Mouse (Mus musculus): Measurements from ENCODE around the gene Stpg3. TPM values are rescaled to one million over a fixed set of nuclear protein-coding genes. Genes with fewer than 3 reads are reported as not detected.
A peak's percentile ranks its signal among the peaks of the same experiment; 100 is the strongest.

Stpg3 gene
- total and polyA plus RNA-seq, 2 experiments from 2014 or later, result not detected

GRCm38 (mm10) chr2:25228995-25229530 is 14.6 kb upstream of the Stpg3 start:
- no peak overlapping the region for H3K4me3 ChIP-seq (ENCODE audit: low read length)
- TF ChIP-seq CTCF (IDR thresholded peaks at IDR 0.05; ENCODE audit: low read depth), result no peak
- H3K9ac ChIP-seq (replicated peaks; ENCODE audit: low read length), result no peak overlapping the region
- no peak overlapping the region for H3K4me2 ChIP-seq (ENCODE audit: low read depth, low read length)
- ATAC-seq (no peak), DNase-seq (ENCODE audit: low spot score) (no peak)
- no peaks in the 10 kb centered on the region for H3K36me3 ChIP-seq (ENCODE audit: insufficient read depth, low read length)
- no peaks in the 10 kb centered on the region for H3K9me3 ChIP-seq (ENCODE audit: low read length)
- WGBS, result 68% methylated on average over 6 of the region's 6 CpGs
- no peaks in the 10 kb centered on the region for H3K27me3 ChIP-seq (ENCODE audit: insufficient read depth, low read length)
- H3K4me1 ChIP-seq (ENCODE audit: insufficient read depth, low read length), result peaks cover 13% of the 10 kb centered on the region; the same call in 1 of the 2 replicates
- H3K27ac ChIP-seq, result peak overlapping the region; percentile 81

- peak; percentile 67 for ATAC-seq
- 0% methylated on average over 7 of the region's 7 CpGs for WGBS
These were observed 14.0 kb upstream of the Stpg3 start for GRCm38 (mm10) chr2:25228431-25228889.

GRCm38 (mm10) chr2:25227406-25227805 is 13.0 kb upstream of the Stpg3 start:
- Histone ChIP-seq H3K9me3 (ENCODE audit: low read length) (no peaks in the 10 kb centered on the region), H3K4me3 (ENCODE audit: low read length) (no peak overlapping the region), H3K4me1 (ENCODE audit: insufficient read depth, low read length) (peaks cover 19% of the 10 kb centered on the region), H3K36me3 (ENCODE audit: insufficient read depth, low read length) (no peaks in the 10 kb centered on the region), H3K27ac (no peak overlapping the region), H3K27me3 (ENCODE audit: insufficient read depth, low read length) (no peaks in the 10 kb centered on the region), H3K4me2 (ENCODE audit: low read depth, low read length) (no peak overlapping the region), H3K9ac (replicated peaks; ENCODE audit: low read length) (no peak overlapping the region)
- DNase-seq (ENCODE audit: low spot score) (no peak), ATAC-seq (no peak)
- 92% methylated on average over 4 of the region's 4 CpGs for WGBS
- no peak for TF ChIP-seq CTCF (IDR thresholded peaks at IDR 0.05; ENCODE audit: low read depth)

More at GRCm38 (mm10) chr2:25228431-25228889, 14.0 kb upstream of the Stpg3 start:
- Histone ChIP-seq H3K27ac (peak overlapping the region; percentile 81), H3K4me3 (ENCODE audit: low read length) (peak overlapping the region; percentile 15; the same call in 1 of the 2 replicates), H3K4me1 (ENCODE audit: insufficient read depth, low read length) (peaks cover 17% of the 10 kb centered on the region; the same call in 1 of the 2 replicates), H3K4me2 (ENCODE audit: low read depth, low read length) (peak overlapping the region; percentile 42), H3K9ac (replicated peaks; ENCODE audit: low read length) (peak overlapping the region; percentile 38; the same call in 1 of the 2 replicates), H3K36me3 (ENCODE audit: insufficient read depth, low read length) (no peaks in the 10 kb centered on the region), H3K27me3 (ENCODE audit: insufficient read depth, low read length) (no peaks in the 10 kb centered on the region), H3K9me3 (ENCODE audit: low read length) (no peaks in the 10 kb centered on the region)
- TF ChIP-seq CTCF (IDR thresholded peaks at IDR 0.05; ENCODE audit: low read depth), result peak; percentile 79
- peak; percentile 92 for DNase-seq (ENCODE audit: low spot score)

- Histone ChIP-seq H3K4me3 (ENCODE audit: low read length) (no peak overlapping the region), H3K9ac (replicated peaks; ENCODE audit: low read length) (no peak overlapping the region), H3K9me3 (ENCODE audit: low read length) (no peaks in the 10 kb centered on the region), H3K27me3 (ENCODE audit: insufficient read depth, low read length) (no peaks in the 10 kb centered on the region), H3K4me2 (ENCODE audit: low read depth, low read length) (no peak overlapping the region), H3K27ac (no peak overlapping the region), H3K4me1 (ENCODE audit: insufficient read depth, low read length) (peaks cover 19% of the 10 kb centered on the region), H3K36me3 (ENCODE audit: insufficient read depth, low read length) (no peaks in the 10 kb centered on the region)
- TF ChIP-seq CTCF (IDR thresholded peaks at IDR 0.05; ENCODE audit: low read depth), result no peak
- peak; percentile 21 for DNase-seq (ENCODE audit: low spot score)
- WGBS, result 79% methylated on average over 5 of the region's 5 CpGs
- no peak for ATAC-seq
These were observed 12.4 kb upstream of the Stpg3 start for GRCm38 (mm10) chr2:25226864-25227263.

- Histone ChIP-seq H3K9me3 (ENCODE audit: low read length) (no peaks in the 10 kb centered on the region), H3K27me3 (ENCODE audit: insufficient read depth, low read length) (no peaks in the 10 kb centered on the region), H3K9ac (replicated peaks; ENCODE audit: low read length) (no peak overlapping the region), H3K27ac (peak overlapping the region; percentile 97), H3K4me3 (ENCODE audit: low read length) (no peak overlapping the region; the same call in 1 of the 2 replicates), H3K4me2 (ENCODE audit: low read depth, low read length) (peak overlapping the region; percentile 57; the same call in 1 of the 2 replicates), H3K4me1 (ENCODE audit: insufficient read depth, low read length) (peaks cover 19% of the 10 kb centered on the region), H3K36me3 (ENCODE audit: insufficient read depth, low read length) (no peaks in the 10 kb centered on the region)
- 66% methylated on average over 8 of the region's 8 CpGs for WGBS
- DNase-seq (ENCODE audit: low spot score), result no peak
- no peak for ATAC-seq
- TF ChIP-seq CTCF (IDR thresholded peaks at IDR 0.05; ENCODE audit: low read depth), result no peak
These were observed 11.5 kb upstream of the Stpg3 start for GRCm38 (mm10) chr2:25225811-25226379.

- Histone ChIP-seq H3K36me3 (ENCODE audit: insufficient read depth, low read length) (no peaks in the 10 kb centered on the region), H3K4me2 (ENCODE audit: low read depth, low read length) (peak overlapping the region; percentile 57), H3K4me3 (ENCODE audit: low read length) (peak overlapping the region; percentile 80), H3K9me3 (ENCODE audit: low read length) (no peaks in the 10 kb centered on the region), H3K27me3 (ENCODE audit: insufficient read depth, low read length) (no peaks in the 10 kb centered on the region), H3K9ac (replicated peaks; ENCODE audit: low read length) (peak overlapping the region; percentile 68), H3K27ac (peak overlapping the region; percentile 97), H3K4me1 (ENCODE audit: insufficient read depth, low read length) (peaks cover 19% of the 10 kb centered on the region)
- ATAC-seq (peak; percentile 97), DNase-seq (ENCODE audit: low spot score) (peak; percentile 100)
- 2% methylated on average over 41 of the region's 41 CpGs for WGBS
- no peak for TF ChIP-seq CTCF (IDR thresholded peaks at IDR 0.05; ENCODE audit: low read depth)
These were observed 10.6 kb upstream of the Stpg3 start for GRCm38 (mm10) chr2:25224766-25225752.
